Mouse (Mus musculus) spleen, postnatal 10 days (tissue): ENCODE results near the gene Tpgs1.
A peak's percentile ranks its signal among the peaks of the same experiment; 100 is the strongest.

Source experiments
- DNase-seq, 2 experiments: peaks; one replicate each; pipeline ENCODE4 v3.0.0; 2021 to 2022; ENCODE audit warnings: low spot score in 2 of 2

Gene Tpgs1

DNA sequence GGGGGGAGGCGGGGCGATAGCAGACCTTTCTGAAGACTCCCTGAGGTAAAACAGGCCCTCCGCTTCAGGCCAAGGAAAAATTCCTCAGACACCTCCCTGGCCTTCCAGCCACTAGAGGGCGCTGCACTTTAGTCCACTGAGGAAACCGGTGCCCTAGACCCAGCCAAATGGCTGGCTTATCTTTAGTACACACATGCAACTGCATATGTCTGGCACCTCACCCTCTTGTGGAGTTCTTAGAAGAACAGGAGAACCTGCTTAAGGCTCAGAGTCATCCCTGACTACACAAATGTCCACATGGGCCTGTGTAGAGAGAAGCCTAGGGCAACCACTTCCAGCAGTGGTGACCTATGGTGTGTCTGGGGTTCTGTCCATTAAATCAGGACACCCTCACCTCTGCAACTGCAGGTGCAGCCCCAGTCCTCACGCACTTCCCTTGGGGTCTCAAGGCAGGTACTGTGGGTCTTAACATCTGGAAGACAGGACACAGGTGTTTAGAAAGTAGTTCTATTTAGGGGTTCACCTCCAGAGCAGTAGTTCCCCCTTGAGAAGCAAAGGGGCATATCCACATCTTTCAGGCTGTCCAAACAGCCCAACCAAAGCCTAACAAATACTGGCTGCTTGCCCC, 43.4 kb downstream of the Tpgs1 start:
- DNase-seq, result peak; percentile 95 to 97

- no peak for DNase-seq
These were observed 44.0 kb downstream of the Tpgs1 start for GRCm38 (mm10) chr10:79713163-79713562.

DNA sequence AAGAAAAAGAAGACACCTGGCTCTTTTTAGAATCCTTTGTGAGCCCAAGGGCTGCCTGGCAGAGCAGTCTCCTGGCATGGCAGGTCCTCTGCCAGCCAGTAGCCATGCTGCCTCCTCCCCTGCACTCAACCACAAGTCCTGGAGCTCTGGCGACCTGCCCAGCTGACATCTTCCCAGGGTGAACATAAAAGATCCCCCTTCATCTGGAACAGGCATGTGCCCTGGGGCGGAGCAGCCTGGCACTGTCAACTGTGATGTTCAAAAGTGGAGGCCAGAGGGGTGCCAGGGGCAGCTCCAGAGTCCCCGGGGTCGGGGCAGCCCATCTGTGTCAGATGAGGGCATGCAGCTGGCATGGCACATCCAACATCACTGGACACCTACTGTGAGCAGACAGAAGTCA, 45.8 kb downstream of the Tpgs1 start:
- peak in 1 of 2 experiments; percentile 37 for DNase-seq

DNA sequence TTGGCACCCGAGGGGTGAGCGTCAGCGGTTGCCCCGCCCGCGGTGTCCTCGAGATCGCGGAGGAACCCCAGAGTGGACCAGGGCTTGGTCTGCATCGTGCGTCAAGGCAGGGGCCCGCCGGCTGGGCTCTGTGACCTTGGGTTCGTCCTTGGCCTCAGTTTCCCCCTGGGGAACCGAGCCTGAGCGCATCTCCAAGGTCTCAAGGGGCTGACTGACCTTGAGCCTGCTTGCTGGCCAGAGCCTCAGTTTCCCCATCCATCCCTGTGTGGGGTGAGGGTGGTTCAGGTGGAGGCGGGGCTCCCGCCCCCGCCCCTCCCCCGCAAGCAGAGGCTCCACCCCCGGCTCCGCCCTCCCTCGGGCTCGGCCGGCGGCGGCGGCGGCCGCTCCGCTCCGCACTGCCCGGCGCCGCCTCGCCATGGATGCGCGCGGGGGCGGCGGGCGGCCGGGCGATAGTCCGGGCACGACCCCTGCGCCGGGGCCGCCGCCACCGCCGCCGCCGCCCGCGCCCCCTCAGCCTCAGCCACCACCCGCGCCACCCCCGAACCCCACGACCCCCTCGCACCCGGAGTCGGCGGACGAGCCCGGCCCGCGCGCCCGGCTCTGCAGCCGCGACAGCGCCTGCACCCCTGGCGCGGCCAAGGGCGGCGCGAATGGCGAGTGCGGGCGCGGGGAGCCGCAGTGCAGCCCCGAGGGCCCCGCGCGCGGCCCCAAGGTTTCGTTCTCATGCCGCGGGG, 47.3 kb downstream of the Tpgs1 start, which contains the start of gene Hcn2:
Gene Hcn2, plus strand, starts transcription at position 381 of the 734 bp plus-strand sequence.
- no peak for DNase-seq

- no peak for DNase-seq
These were observed 47.8 kb downstream of the Tpgs1 start for GRCm38 (mm10) chr10:79716988-79717355.

DNA sequence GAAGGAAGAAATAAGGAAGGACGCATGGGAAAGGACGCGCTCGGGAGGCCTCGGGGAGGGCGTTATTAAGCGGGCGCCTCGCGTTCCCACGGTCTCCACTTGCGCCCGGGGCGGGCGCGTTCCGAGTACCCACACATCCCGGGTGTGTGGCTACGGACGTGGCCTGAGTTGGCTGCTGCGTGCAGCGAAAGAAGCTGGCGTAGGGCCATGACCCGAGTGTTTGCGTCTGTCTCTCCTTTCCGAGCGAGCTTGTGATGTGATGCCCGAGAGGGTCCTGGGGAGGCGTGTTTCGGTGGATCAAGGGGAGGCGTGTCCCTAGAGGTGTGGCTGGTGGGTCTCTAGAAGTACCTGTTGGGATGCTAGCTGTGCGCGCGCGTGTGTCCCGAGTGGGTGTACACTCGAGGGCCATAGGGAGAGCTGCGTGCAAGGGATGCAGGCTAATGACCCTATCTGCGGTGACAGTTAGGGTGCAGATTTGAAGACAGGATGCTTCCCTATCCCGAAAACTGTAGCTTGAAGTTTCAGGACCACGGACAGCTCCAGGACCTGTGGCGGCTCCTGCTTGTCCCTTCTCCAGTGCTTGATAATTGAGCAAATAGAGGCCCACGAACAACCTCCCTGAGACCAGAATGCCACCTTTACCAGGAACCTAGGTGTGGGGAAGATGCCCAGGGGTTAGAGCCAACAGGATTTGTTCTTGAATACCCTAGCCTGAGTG, 48.6 kb downstream of the Tpgs1 start:
- DNase-seq, result peak; percentile 62 to 82

GRCm38 (mm10) chr10:79721089-79721488, 51.9 kb downstream of the Tpgs1 start:
- DNase-seq, result no peak

- DNase-seq, result no peak
These were observed 53.9 kb downstream of the Tpgs1 start for GRCm38 (mm10) chr10:79723047-79723446.

GRCm38 (mm10) chr10:79723692-79724091, 54.5 kb downstream of the Tpgs1 start:
- DNase-seq, result no peak
